Mouse (Mus musculus) midbrain, postnatal 0 days (tissue): ENCODE measurements around the gene Cdh23. TPM values are rescaled to one million over a fixed set of nuclear protein-coding genes. Genes with fewer than 3 reads are reported as not detected.

Source experiments
- ATAC-seq: fragments of 200-750 bp; cut with Nextera tagmentation; 2 replicates; pipeline ENCODE4 v1.8.0; 2017; ENCODE audit warnings: moderate number of reproducible peaks, mild to moderate bottlenecking, moderate TSS enrichment, moderate library complexity; ENCODE audit not compliant: low FRiP score
- DNase-seq: peaks from one replicate; pipeline ENCODE4 v3.0.0-alpha.2; 2015; ENCODE audit warnings: low spot score
- H3K27ac ChIP-seq: fragments of 300-500 bp; sonication (generic); 2 replicates; pipeline ENCODE4 v1.5.1; 2014; ENCODE audit warnings: low read depth, mild to moderate bottlenecking, low read length, mixed read lengths
- H3K27me3 ChIP-seq: fragments of 300-500 bp; sonication (generic); 2 replicates; pipeline ENCODE4 v1.6.1; 2014; ENCODE audit warnings: low read length, control low read depth, mixed read lengths; ENCODE audit not compliant: insufficient read depth
- H3K36me3 ChIP-seq: fragments of 300-500 bp; sonication (generic); 2 replicates; pipeline ENCODE4 v1.6.1; 2014; ENCODE audit warnings: low read length, control low read depth, mixed read lengths; ENCODE audit not compliant: insufficient read depth
- H3K4me1 ChIP-seq: fragments of 300-500 bp; sonication (generic); 2 replicates; pipeline ENCODE4 v1.6.1; 2014; ENCODE audit warnings: mild to moderate bottlenecking, control low read depth, antibody characterized with exemption, low read length, mixed read lengths; ENCODE audit not compliant: insufficient read depth
- H3K4me2 ChIP-seq: fragments of 300-500 bp; sonication (generic); 2 replicates; pipeline ENCODE4 v1.6.1; 2014; ENCODE audit warnings: low read depth, mild to moderate bottlenecking, low read length, mixed read lengths; ENCODE audit not compliant: poor library complexity, severe bottlenecking
- H3K4me3 ChIP-seq: fragments of 300-500 bp; sonication (generic); 2 replicates; pipeline ENCODE4 v1.5.1; 2014; ENCODE audit warnings: low read depth, mild to moderate bottlenecking, low read length, moderate library complexity
- H3K9ac ChIP-seq: fragments of 300-500 bp; sonication (generic); replicated peaks from 2 replicates; pipeline ENCODE4 v1.6.1; 2014; ENCODE audit warnings: mild to moderate bottlenecking, low read length, moderate library complexity, mixed read lengths; ENCODE audit not compliant: poor library complexity, severe bottlenecking
- H3K9me3 ChIP-seq: fragments of 300-500 bp; sonication (generic); 2 replicates; pipeline ENCODE4 v1.6.1; 2016; ENCODE audit warnings: low read length, control low read depth
- CTCF ChIP-seq: IDR thresholded peaks from 2 replicates; pipeline ENCODE4 v1.5.1; 2016; ENCODE audit warnings: antibody characterized with exemption, mild to moderate bottlenecking
- WGBS: fragments of 180-500 bp; shearing (Covaris S2); extraction: QIAGEN DNeasy Blood & Tissue Kit; methylation state at CpG from one replicate; pipeline ENCODE4 v1.1.7; 2014; 5-methylcytosine and 5-hydroxymethylcytosine counted together
- polyA plus RNA-seq: library from polyadenylated mRNA; unstranded; fragments of >200 nt; fragmentation: Nextera tagmentation; extraction: Ambion mirVana; gene quantifications from 2 replicates; pipeline ENCODE4 v1.2.1, GENCODE M21; 2015
- total RNA-seq: library from RNA; depleted of rRNA; stranded (reverse); fragments of >200 nt; gene quantifications from 2 replicates; pipeline ENCODE4 v1.2.3, GENCODE M21; 2014

Gene Cdh23
- total and polyA plus RNA-seq, 2 experiments from 2014 or later: 4.8 to 20.8 TPM

DNA sequence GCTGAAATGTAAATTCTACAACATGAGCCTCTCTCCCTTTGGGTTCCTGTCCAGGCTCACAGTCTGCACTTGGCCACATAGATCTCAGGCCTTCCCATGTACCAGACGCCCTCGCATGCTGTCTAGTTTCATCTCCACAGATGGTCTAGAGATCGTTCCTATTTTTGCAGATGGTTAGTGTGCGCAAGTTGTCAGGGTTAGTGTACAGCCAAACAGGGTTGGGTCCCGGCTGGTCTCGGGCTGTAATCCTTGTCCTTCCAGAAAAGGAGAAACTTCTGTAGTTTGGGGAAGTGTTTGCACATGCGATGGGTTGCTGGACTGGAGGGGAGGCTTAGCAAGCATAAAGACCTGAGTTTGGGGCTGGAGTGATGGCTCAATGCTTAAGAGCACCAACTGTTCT, 409.7 kb downstream of the Cdh23 start:
- peak overlapping the region; percentile 44; the same call in 1 of the 2 replicates for H3K4me2 ChIP-seq
- TF ChIP-seq CTCF: no peak
- H3K36me3 ChIP-seq: no peaks in the 10 kb centered on the region
- H3K4me1 ChIP-seq: peaks cover 40% of the 10 kb centered on the region
- DNase-seq (no peak), ATAC-seq (no peak)
- H3K27me3 ChIP-seq: no peaks in the 10 kb centered on the region
- H3K9me3 ChIP-seq: no peaks in the 10 kb centered on the region
- H3K9ac ChIP-seq: no peak overlapping the region
- no peak overlapping the region for H3K4me3 ChIP-seq
- H3K27ac ChIP-seq: peak overlapping the region; percentile 70
- WGBS: 88% methylated on average over 7 of the region's 7 CpGs

DNA sequence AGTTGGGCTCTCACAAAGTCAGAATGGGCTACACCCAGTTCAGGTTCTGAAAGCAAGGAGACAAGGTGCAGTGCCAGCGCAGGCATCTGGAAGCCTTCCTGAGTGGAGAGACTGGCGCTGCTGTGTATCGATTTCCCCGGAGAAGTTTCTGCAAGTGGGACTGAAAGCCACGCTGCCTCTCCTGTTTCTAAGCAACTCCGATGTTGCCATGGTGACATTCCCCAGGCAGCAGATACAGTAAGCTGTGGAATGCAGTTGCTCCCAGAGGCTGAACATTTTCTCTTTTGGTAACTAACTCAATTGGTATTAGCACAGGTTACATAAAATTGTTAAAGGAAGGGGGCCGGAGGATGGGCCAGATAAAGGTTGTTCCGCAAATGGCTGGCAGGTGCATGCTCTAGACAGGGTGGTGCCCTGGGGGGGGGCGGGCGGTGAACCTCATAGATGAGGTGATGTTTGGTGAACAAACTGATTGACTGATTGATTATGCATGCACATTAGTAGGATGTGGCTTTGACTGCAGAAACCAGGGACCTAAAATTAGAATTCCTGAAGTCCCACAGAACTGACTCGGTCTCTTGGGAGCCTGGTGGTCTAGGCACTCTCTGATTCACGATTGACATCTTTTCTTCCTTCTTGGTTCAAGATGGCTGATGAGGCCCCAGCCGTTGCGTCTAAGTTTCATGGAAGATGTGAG, 410.5 kb downstream of the Cdh23 start:
- peaks cover 45% of the 10 kb centered on the region for H3K4me1 ChIP-seq
- WGBS: 10% methylated on average over 14 of the region's 14 CpGs
- TF ChIP-seq CTCF: no peak; the same call in 1 of the 2 replicates

DNA sequence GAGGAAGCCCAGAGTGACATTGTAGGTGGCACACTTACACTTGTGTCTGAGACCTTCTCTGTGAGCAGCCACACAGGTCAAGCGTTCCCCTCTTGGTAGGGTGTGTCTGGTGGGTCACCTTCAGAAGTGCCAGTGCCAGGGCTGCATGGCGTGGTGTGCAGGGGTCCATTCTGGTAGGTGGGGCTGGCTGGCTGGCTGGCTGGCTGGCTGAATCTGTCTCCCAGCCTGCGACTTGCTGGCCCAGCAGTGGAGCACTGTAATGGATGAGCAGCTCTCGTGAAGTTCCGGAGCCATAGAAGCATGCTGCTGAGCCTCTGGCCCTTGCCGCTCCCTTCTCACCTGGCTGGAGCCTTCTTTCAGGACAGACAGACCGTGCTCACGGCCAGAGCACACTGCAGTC, 411.1 kb downstream of the Cdh23 start:
- WGBS: 25% methylated on average over 8 of the region's 8 CpGs
- Histone ChIP-seq H3K4me3 (peak overlapping the region; percentile 9; the same call in 1 of the 2 replicates), H3K27me3 (no peaks in the 10 kb centered on the region), H3K36me3 (no peaks in the 10 kb centered on the region), H3K4me2 (peak overlapping the region; percentile 44), H3K9me3 (no peaks in the 10 kb centered on the region), H3K4me1 (peaks cover 49% of the 10 kb centered on the region), H3K27ac (peak overlapping the region; percentile 70), H3K9ac (peak overlapping the region; percentile 9; the same call in 1 of the 2 replicates)
- TF ChIP-seq CTCF: no peak
- DNase-seq (no peak), ATAC-seq (peak; percentile 7; the same call in 1 of the 2 replicates)

More for the DNA sequence above, 410.5 kb downstream of the Cdh23 start:
- H3K9me3 ChIP-seq: no peaks in the 10 kb centered on the region
- H3K27me3 ChIP-seq: no peaks in the 10 kb centered on the region
- peak overlapping the region; percentile 44 for H3K4me2 ChIP-seq
- no peaks in the 10 kb centered on the region for H3K36me3 ChIP-seq
- H3K4me3 ChIP-seq: peak overlapping the region; percentile 9; the same call in 1 of the 2 replicates
- DNase-seq (peak; percentile 91), ATAC-seq (peak; percentile 75)
- 0 out of 2 replicates have a peak overlapping the region, but pooled peaks have one; percentile 9 for H3K9ac ChIP-seq
- peak overlapping the region; percentile 70 for H3K27ac ChIP-seq

- DNase-seq: no peak
- peak overlapping the region; percentile 70 for H3K27ac ChIP-seq
- no peaks in the 10 kb centered on the region for H3K9me3 ChIP-seq
- H3K9ac ChIP-seq: peak overlapping the region; percentile 51; the same call in 1 of the 2 replicates
- peaks cover 51% of the 10 kb centered on the region for H3K4me1 ChIP-seq
- H3K36me3 ChIP-seq: no peaks in the 10 kb centered on the region
- H3K4me2 ChIP-seq: peak overlapping the region; percentile 44
- TF ChIP-seq CTCF: no peak
- 28% methylated on average over 8 of the region's 8 CpGs for WGBS
- ATAC-seq: peak; percentile 6; the same call in 1 of the 2 replicates
- H3K27me3 ChIP-seq: no peaks in the 10 kb centered on the region
- no peak overlapping the region for H3K4me3 ChIP-seq
Observed at GRCm38 (mm10) chr10:60284676-60285111, 411.6 kb downstream of the Cdh23 start.

DNA sequence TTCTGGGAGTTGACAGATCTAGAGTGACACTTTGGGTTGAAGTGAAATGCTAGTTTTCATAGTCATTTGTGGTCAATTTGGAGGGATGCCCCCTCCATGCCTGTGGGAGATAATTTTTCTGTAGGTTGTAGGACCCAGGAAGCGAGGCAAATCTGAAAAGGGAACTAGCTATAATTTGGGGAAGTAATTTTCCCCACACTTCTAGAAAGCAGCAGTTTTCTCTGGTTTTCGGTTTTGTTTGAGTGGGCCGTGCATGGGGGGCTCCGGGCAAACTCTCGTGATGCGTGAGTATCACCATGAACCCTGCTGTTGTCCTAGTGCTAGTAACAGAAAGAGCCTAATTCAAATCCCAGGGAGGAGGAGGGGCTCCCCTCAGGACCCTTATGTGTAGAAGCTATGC, 412.0 kb downstream of the Cdh23 start:
- no peak for ATAC-seq
- H3K27me3 ChIP-seq: no peaks in the 10 kb centered on the region
- H3K4me2 ChIP-seq: peak overlapping the region; percentile 44
- no peaks in the 10 kb centered on the region for H3K9me3 ChIP-seq
- H3K4me1 ChIP-seq: peaks cover 53% of the 10 kb centered on the region
- no peak for TF ChIP-seq CTCF
- peak overlapping the region; percentile 70 for H3K27ac ChIP-seq
- H3K9ac ChIP-seq: peak overlapping the region; percentile 51; the same call in 1 of the 2 replicates
- no peak for DNase-seq
- no peaks in the 10 kb centered on the region for H3K36me3 ChIP-seq
- WGBS: 64% methylated on average over 6 of the region's 6 CpGs
- no peak overlapping the region for H3K4me3 ChIP-seq
